Mouse (Mus musculus) MEL (cell line): ENCODE measurements around the gene Rccd1. TPM values are rescaled to one million over a fixed set of nuclear protein-coding genes. Genes with fewer than 3 reads are reported as not detected.

Source experiments
- DNase-seq: peaks from one replicate; pipeline ENCODE4 v3.0.0; 2011; ENCODE audit warnings: low read depth, low spot score
- H3K27ac ChIP-seq: 2 replicates; pipeline ENCODE4 v1.5.1; 2012; ENCODE audit warnings: low read depth, mild to moderate bottlenecking, control low read depth, low read length, moderate library complexity; ENCODE audit not compliant: control insufficient read depth
- H3K27me3 ChIP-seq, 2 experiments: fragments of 150-350 bp in 1 of 2; sonication (generic) in 1 of 2; 2 replicates each; pipeline ENCODE4 v1.6.1; 2012; ENCODE audit warnings: low read length in 2 of 2, mild to moderate bottlenecking in 2 of 2, improper control_type of control experiment in 1 of 2, moderate library complexity in 1 of 2; ENCODE audit not compliant: insufficient read depth in 2 of 2, control insufficient read depth in 1 of 2
- H3K36me3 ChIP-seq, 2 experiments: 2 replicates each; pipeline ENCODE4 v1.6.1; 2012 to 2014; ENCODE audit warnings: low read length in 2 of 2, improper control_type of control experiment in 1 of 2, inconsistent platforms in 1 of 2, mild to moderate bottlenecking in 1 of 2; ENCODE audit not compliant: insufficient read depth in 2 of 2, control insufficient read depth in 1 of 2
- H3K4me1 ChIP-seq, 2 experiments: fragments of 150-350 bp in 1 of 2; sonication (generic) in 1 of 2; 2 replicates each; pipeline ENCODE4 v1.6.1; 2012; ENCODE audit warnings: low read length in 2 of 2, improper control_type of control experiment in 1 of 2, mild to moderate bottlenecking in 1 of 2; ENCODE audit not compliant: insufficient read depth in 2 of 2, control insufficient read depth in 1 of 2
- H3K4me3 ChIP-seq, 2 experiments: fragments of 150-350 bp in 1 of 2; sonication (generic) in 1 of 2; 2 replicates each; pipeline ENCODE4 v1.5.1; 2012; ENCODE audit warnings: low read depth in 2 of 2, low read length in 2 of 2, mild to moderate bottlenecking in 2 of 2, moderate library complexity in 2 of 2, control low read depth in 1 of 2, improper control_type of control experiment in 1 of 2; ENCODE audit not compliant: control insufficient read depth in 1 of 2, insufficient read depth in 1 of 2
- H3K79me2 ChIP-seq: 2 replicates; pipeline ENCODE4 v1.6.1; 2012; ENCODE audit warnings: mild to moderate bottlenecking, low read length, moderate library complexity; ENCODE audit not compliant: control insufficient read depth, poor library complexity, insufficient read depth
- H3K9ac ChIP-seq: 2 replicates; pipeline ENCODE4 v1.6.1; 2012; ENCODE audit warnings: low read depth, mild to moderate bottlenecking, control low read depth, low read length, moderate library complexity; ENCODE audit not compliant: control insufficient read depth, poor library complexity, severe bottlenecking
- H3K9me3 ChIP-seq: fragments of 150-350 bp; sonication (generic); replicated peaks from 2 replicates; pipeline ENCODE4 v1.6.1; 2012; ENCODE audit warnings: mild to moderate bottlenecking, low read length, improper control_type of control experiment, moderate library complexity; ENCODE audit not compliant: insufficient read depth
- CHD2 ChIP-seq: IDR thresholded peaks from 2 replicates; pipeline ENCODE4 v1.6.1; 2011; ENCODE audit warnings: low read length, improper control_type of control experiment
- E2F4 ChIP-seq: IDR thresholded peaks from 2 replicates; pipeline ENCODE4 v1.6.1; 2011; ENCODE audit warnings: low read depth, low read length, improper control_type of control experiment, borderline replicate concordance
- ETS1 ChIP-seq: IDR thresholded peaks from 2 replicates; pipeline ENCODE4 v1.6.1; 2012; ENCODE audit warnings: low read depth, mild to moderate bottlenecking, inconsistent platforms, low read length, improper control_type of control experiment, moderate library complexity
- GABPA ChIP-seq: IDR thresholded peaks from 2 replicates; pipeline ENCODE4 v1.6.1; 2012; ENCODE audit warnings: low read depth, mild to moderate bottlenecking, inconsistent platforms, low read length, improper control_type of control experiment, moderate library complexity
- MAFK ChIP-seq: IDR thresholded peaks from 2 replicates; pipeline ENCODE4 v1.6.1; 2011; ENCODE audit warnings: low read depth, mild to moderate bottlenecking, low read length, improper control_type of control experiment, borderline replicate concordance
- MAZ ChIP-seq: IDR thresholded peaks from 2 replicates; pipeline ENCODE4 v1.6.1; 2012; ENCODE audit warnings: low read depth, mild to moderate bottlenecking, inconsistent platforms, low read length, improper control_type of control experiment
- MEF2A ChIP-seq: IDR thresholded peaks from 2 replicates; pipeline ENCODE4 v1.6.1; 2014; ENCODE audit warnings: low read depth, mild to moderate bottlenecking, inconsistent platforms, low read length, improper control_type of control experiment; ENCODE audit not compliant: poor library complexity, insufficient replicate concordance, severe bottlenecking; ENCODE audit errors: extremely low read depth
- NELFE ChIP-seq: IDR thresholded peaks from 2 replicates; pipeline ENCODE4 v1.6.1; 2011; ENCODE audit warnings: low read depth, low read length, improper control_type of control experiment
- NRF1 ChIP-seq: IDR thresholded peaks from 2 replicates; pipeline ENCODE4 v1.6.1; 2014; ENCODE audit warnings: low read depth, mild to moderate bottlenecking, inconsistent platforms, low read length, improper control_type of control experiment, moderate library complexity; ENCODE audit not compliant: poor library complexity, insufficient read depth, severe bottlenecking
- POLR2AphosphoS5 ChIP-seq: IDR thresholded peaks from 2 replicates; pipeline ENCODE4 v1.6.1; 2012; ENCODE audit warnings: low read depth, borderline replicate concordance, mild to moderate bottlenecking, inconsistent platforms, low read length, moderate library complexity, mixed read lengths
- SIN3A ChIP-seq: IDR thresholded peaks from 2 replicates; pipeline ENCODE4 v1.6.1; 2012; ENCODE audit warnings: low read length, improper control_type of control experiment, inconsistent platforms
- SMC3 ChIP-seq: IDR thresholded peaks from 2 replicates; pipeline ENCODE4 v1.6.1; 2011; ENCODE audit warnings: low read depth, low read length, improper control_type of control experiment
- USF1 ChIP-seq: IDR thresholded peaks from 2 replicates; pipeline ENCODE4 v1.6.1; 2014; ENCODE audit warnings: low read depth, mild to moderate bottlenecking, inconsistent platforms, low read length, improper control_type of control experiment, moderate library complexity
- ZKSCAN1 ChIP-seq: IDR thresholded peaks from 2 replicates; pipeline ENCODE4 v1.6.1; 2012; ENCODE audit warnings: low read depth, mild to moderate bottlenecking, inconsistent platforms, low read length, improper control_type of control experiment, moderate library complexity
- ZMIZ1 ChIP-seq: IDR thresholded peaks from 2 replicates; pipeline ENCODE4 v1.6.1; 2012; ENCODE audit warnings: low read depth, mild to moderate bottlenecking, inconsistent platforms, low read length, improper control_type of control experiment, moderate library complexity
- ZNF384 ChIP-seq: IDR thresholded peaks from 2 replicates; pipeline ENCODE4 v1.6.1; 2012; ENCODE audit warnings: low read depth, mild to moderate bottlenecking, inconsistent platforms, low read length, improper control_type of control experiment
- polyA plus RNA-seq, 2 experiments: library from polyadenylated mRNA; stranded (reverse) in 1 of 2; unstranded in 1 of 2; fragments of >175 nt in 1 of 2; fragments of >200 nt in 1 of 2; gene quantifications; 2 replicates each; pipeline versions ENCODE4 v1.2.1 to v1.2.4; 2012; ENCODE audit warnings: low replicate concordance in 2 of 2, low read depth in 1 of 2; ENCODE audit not compliant: insufficient read length in 2 of 2, insufficient read depth in 1 of 2, missing spikeins in 1 of 2
- total RNA-seq: library from RNA; depleted of rRNA; stranded (reverse); fragments of 300-350 nt; gene quantifications from 2 replicates; pipeline ENCODE4 v1.2.3, GENCODE M21; 2012

The Rccd1 gene
- total and polyA plus RNA-seq, 3 experiments: 16.8 to 20.2 TPM; not detected in 1

DNA sequence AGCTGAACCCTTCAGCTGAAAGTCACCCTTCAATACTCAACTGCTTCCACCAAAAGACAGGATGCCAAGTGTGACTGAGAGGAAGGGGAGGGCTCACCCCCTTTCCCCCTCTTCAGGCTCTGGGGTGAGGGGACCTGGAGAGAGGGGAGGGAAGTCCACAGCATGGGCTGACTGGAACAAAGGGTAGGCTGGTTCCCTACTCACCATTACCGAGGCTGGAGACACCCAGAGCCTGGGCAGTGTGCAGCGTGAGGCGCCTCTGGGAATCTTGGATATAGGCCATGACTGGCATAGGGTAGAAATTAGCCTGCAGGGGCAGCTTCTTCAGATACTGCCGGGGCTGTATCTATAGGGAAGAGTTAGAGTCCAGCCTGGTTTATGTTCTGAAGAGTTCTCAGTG, 33.8 kb upstream of the Rccd1 start:
- H3K27me3 ChIP-seq: no peaks in the 10 kb centered on the region
- no peaks in the 10 kb centered on the region for H3K9me3 ChIP-seq
- no peak overlapping the region for H3K27ac ChIP-seq
- H3K9ac ChIP-seq: no peak overlapping the region
- H3K79me2 ChIP-seq: no peaks in the 10 kb centered on the region
- no peaks in the 10 kb centered on the region; a peak in 1 of 4 replicates for H3K4me1 ChIP-seq
- no peak overlapping the region for H3K4me3 ChIP-seq
- H3K36me3 ChIP-seq: peaks cover 0 to 2% of the 10 kb centered on the region in 2 experiments; a peak in 2 of 4 replicates
- DNase-seq: no peak
- no peak for TF ChIP-seq USF1
- TF ChIP-seq ZKSCAN1: no peak
- no peak for TF ChIP-seq ZMIZ1

DNA sequence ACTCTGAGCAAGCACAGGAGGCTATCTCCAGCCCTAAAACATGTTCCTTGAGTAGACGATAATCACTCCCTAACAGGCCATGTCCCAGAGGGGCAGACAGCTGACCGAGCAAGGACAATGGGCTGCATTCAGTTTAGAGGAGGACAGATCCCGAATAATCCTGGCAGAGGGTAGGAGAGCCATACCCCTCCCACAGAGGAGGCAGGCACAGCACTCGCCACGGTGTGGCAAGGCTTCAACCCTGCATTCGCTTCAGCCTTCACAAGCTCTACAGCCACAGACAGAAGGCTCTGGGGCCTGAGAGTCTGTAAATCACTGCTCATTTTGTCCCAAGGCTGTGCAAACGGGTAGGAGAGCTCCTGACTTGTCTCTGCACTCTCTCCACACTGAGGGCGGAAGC, 32.9 kb upstream of the Rccd1 start:
- Histone ChIP-seq H3K4me1 (no peaks in the 10 kb centered on the region; a peak in 1 of 4 replicates), H3K9me3 (no peaks in the 10 kb centered on the region), H3K9ac (no peak overlapping the region), H3K27me3 (no peaks in the 10 kb centered on the region)
- DNase-seq: no peak
- TF ChIP-seq ZNF384 (no peak), ETS1 (no peak)
- TF ChIP-seq, all 39 proteins: peak for 0
- peaks cover 0 to 2% of the 10 kb centered on the region in 2 experiments; a peak in 2 of 4 replicates for H3K36me3 ChIP-seq
- H3K27ac ChIP-seq: no peak overlapping the region
- H3K79me2 ChIP-seq: no peaks in the 10 kb centered on the region
- no peak overlapping the region for H3K4me3 ChIP-seq

DNA sequence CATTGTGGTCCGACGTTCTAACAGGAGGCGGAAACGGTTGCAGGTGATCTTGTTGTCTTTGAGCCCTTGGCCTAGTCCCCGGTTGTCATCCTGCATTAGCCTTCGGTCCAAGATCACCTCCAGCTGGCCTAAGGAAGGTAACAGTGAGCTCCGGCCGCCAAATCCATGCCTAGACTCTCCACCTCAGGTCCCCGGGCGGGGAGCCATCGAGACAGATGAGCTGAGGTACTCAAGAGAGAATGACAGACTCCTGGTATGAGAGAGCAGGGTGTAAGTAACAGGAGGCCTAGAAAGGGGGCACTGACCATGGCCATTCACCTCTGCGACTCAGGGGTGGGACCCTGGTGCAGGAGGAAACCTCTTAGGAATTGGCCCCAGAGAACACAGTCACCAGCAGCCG, 32.1 kb upstream of the Rccd1 start:
- H3K36me3 ChIP-seq: no peaks in the 10 kb centered on the region; a peak in 2 of 4 replicates
- DNase-seq: no peak
- H3K79me2 ChIP-seq: no peaks in the 10 kb centered on the region
- no peaks in the 10 kb centered on the region for H3K9me3 ChIP-seq
- no peak overlapping the region for H3K27ac ChIP-seq
- no peak overlapping the region for H3K9ac ChIP-seq
- H3K4me3 ChIP-seq: no peak overlapping the region
- H3K4me1 ChIP-seq: no peaks in the 10 kb centered on the region; a peak in 1 of 4 replicates
- TF ChIP-seq MEF2A: no peak
- no peak for TF ChIP-seq GABPA
- no peak for TF ChIP-seq MAFK
- TF ChIP-seq CHD2: no peak
- no peak for TF ChIP-seq MAZ
- TF ChIP-seq USF1: no peak
- no peak for TF ChIP-seq POLR2AphosphoS5
- no peak for TF ChIP-seq E2F4
- TF ChIP-seq SMC3: no peak
- TF ChIP-seq NRF1: no peak
- TF ChIP-seq NELFE: no peak
- TF ChIP-seq SIN3A: no peak
- TF ChIP-seq, all 39 proteins: peak for 0
- H3K27me3 ChIP-seq: no peaks in the 10 kb centered on the region
